Mouse (Mus musculus) heart, adult 9 months (tissue): ENCODE results near the gene Susd3.

Experiments
- DNase-seq, 2 experiments: peaks; one replicate each; pipeline ENCODE4 v3.0.0; 2022; ENCODE audit warnings: low spot score in 2 of 2

Gene Susd3

DNA sequence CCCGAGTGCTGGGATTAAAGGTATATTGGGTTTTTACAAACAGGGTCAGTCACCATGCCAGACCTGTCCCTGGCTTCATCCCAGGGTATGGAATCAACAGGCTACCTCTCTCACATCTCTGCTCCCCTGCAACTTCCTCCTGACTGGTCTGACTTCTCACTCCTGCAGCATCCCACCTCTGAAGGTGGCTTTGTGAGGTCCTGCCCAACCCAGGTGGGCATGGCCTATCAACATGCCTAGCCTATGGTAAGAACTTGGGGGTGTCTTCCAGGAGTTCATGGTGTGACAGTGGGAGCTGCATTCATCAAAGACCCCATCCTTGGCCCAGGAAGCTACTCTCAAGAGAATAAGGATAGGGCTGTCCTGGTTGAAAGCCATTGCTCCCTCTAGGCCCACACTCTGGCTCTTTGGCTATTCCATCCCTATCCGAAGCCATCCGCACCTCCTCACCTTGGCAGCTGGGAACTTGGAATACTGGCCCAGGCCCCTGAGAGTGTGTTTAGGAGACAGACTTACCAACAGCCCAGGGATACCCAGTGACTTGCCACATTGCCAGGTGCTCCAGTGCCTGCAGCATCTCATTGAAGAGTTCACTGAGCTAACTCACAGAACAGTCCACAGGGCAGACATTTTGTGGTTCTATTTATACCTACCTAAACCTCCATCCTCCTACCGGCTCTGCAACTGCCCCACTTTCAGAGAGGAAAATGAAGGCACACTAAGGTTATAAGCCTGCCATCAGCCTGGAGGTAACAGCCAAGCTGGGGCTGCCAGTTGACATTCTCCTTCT is 35.6 kb downstream of the Susd3 start:
- DNase-seq: no peak

DNA sequence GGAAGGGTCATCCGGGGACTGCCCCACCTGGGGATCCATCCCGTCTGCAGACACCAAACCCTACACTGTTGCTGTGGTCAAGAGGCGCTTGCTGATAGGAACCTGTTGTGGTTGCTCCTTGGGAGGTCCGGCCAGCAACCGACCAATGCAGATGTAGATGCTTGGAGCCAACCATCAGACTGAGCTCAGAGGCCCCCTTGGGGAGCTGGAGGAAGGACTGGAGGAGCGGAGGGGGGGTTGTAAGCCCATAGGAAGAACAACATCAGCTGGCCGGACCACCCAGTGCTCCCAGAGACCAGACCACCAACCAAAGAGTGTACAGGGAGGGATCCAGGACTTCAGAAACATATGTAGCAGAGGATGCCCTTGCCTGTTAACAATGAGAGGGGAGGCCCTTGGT is 39.2 kb downstream of the Susd3 start:
- no peak for DNase-seq

DNA sequence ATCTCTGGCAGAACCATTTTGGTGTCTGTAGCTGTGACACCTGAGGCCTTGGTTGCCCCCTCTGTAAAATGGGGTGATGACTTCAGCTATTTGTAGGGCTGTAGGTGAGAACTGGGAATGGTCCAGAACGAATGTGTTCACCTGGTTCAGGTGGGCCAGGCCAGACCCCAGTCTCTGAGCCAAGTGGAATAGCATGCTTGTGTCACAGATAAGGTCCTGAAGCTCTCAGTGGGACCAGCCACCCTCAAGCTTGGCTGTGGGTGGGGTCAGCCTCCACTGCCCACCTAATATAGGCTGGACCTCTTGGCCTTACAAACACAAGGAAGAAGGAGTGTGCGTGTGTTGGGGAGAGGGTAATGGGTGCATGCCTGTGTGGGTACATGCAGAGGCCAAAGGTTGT is 42.2 kb downstream of the Susd3 start:
- DNase-seq: no peak

DNA sequence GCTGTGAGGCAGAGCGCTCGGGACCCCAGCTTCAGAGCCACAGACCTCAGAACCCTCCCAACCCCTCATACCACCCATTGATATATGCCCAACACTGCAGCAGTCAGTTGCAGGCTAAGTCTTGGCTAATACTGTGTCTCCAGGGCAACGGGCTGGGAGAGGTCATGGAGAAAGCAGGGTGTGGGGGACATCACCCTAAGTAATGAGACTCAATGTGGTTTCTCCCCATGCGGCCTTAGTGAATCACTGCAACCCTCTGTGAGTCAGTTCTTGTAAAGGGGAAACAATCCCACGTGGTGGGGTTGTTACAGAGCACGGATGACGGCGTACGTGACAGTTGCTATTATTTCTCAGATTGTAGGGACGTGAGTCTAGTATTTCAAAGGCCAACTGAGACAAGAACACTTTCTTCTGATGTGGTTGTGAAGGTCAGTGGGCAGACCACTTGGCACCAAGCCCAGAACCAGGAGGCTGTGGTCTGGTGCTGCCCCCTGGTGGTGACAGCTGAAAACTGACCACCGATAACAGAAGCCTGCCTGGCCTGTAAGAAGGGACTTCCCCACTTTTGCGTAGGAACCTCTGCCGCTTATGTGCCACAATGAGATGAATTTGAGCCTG is 43.0 kb downstream of the Susd3 start:
- DNase-seq: peak; percentile 72 to 85

DNA sequence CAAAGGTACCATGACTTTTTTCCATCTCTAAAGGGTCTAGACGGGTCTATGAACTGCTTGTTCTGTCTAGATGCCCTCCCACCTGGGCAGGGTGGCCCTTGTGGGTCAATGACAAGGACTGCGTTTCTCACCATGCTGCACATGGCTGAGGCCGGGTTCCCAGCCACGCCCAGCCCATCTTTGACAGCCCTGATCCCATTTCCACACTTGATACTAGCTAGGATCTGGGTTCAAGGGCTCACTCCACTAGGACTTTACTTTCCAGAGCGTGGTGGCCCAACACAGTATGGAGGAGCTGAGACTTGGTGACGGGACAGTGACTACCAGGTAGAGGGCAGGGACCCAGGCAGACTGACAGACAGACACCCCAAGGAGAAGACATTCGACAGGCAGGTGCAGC is 46.0 kb downstream of the Susd3 start:
- DNase-seq: no peak

DNA sequence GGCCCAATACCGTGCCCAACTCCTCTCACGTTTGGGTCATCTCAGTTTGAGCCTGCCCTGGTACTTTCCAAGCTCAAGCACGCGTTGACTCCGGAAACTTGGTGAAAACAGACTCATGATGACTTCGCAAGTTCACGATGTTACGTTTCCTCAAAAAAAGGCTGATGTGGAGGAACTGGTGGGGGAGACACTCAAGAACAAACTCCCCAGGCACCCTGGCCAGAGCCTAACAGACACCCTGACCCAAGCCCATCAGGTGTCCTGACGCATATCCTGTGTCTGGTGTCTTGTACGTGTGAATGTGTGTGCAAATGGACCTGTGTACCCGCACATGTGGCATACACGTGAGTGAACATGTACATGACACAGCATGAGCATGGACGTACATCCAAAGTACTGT is 47.8 kb downstream of the Susd3 start:
- DNase-seq: peak; percentile 44 to 50

DNA sequence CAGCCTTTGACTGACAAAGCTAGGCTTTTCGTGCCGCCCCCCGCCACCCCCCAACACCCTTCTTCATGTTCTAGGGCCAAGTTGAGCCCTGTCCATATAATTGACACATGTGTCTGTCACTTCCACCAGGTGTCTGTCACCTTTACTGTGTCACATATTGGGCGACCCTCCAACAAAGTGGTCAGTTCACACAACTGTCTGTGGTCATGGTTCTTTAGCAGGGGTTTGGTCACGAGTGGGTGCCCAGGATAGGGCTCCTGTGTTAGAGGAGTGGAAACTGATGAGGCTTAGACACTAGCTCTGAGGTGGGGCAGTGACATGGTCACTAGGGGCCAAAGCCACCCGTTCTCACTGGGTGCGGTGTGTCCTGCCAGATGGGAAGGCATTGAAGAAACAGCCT is 48.6 kb downstream of the Susd3 start:
- DNase-seq: no peak

DNA sequence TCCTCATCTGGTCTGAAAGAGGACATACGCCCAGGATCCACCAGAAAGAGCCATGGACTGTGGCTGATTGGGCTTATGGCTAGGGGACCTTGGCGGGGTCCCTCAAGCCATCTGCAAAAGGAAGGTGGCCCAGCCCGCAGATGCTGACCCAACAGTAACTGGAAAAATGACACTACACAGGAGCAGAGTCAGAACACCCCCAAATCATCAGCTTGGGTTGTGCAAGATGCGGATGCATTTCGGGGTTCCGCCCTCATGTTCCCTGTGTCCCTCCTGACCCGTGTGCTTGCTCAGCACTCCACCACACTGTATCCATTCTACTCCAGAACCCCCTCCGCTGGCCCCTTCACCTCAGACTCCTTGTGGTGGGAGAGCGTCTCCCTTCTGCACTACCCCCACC is 49.8 kb downstream of the Susd3 start:
- no peak for DNase-seq

DNA sequence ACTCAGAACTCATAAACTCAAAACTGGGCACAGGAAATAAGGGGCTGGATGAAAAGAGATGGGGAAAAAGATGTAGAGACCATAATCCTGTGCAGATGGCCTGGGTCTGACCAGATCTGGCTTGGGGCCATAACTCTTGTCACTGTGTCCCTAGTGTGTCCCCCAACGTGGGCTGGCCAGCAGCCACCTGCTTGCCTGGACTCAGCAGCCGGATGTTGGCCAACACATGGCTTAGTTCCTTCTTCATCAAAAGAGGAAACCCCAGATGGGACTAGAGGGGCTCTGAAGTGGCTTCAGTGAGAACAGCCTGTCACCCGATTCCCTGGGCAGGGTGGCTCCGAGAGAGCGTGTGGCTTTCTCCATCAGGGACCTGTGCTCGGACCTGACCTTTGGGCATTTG is 51.7 kb downstream of the Susd3 start:
- DNase-seq: peak; percentile 46 to 71

DNA sequence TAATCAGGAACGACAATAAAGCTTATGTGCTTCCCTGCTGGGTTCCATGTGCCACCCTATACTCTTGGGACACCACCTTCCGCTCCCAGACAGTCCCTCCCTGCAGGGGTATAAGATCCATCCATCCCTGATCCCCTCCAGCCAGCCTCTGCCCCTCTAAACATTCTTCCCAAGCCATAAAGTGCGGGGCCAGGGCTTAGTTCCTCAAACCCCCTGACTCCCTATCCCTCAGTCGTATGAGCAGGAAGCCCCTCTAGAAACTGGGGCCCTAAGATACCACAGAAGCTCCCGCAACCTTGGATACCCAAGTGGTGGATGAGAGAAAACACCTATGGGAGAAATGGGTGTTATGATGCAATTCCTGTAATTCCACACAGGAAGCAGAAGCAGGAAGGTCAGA is 52.3 kb downstream of the Susd3 start:
- no peak for DNase-seq

DNA sequence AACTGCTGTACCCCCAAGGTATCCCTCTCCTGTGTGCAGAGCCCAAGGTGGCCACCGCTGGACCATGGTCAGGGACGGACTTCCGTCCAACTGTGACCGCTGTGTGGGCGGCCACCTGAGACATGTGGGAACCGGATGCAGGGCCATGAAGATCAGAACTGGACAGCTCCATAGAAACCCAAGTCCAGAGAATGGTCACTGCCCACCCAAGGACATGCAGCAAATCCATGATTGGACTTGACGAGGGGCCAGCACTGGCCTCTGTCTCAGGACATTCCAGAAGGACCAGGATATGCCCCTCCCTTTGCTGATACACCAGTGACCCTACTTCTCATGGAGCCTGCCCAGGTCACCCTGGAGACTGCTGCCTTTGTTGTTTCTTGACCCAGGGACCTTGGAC is 52.9 kb downstream of the Susd3 start:
- no peak for DNase-seq

DNA sequence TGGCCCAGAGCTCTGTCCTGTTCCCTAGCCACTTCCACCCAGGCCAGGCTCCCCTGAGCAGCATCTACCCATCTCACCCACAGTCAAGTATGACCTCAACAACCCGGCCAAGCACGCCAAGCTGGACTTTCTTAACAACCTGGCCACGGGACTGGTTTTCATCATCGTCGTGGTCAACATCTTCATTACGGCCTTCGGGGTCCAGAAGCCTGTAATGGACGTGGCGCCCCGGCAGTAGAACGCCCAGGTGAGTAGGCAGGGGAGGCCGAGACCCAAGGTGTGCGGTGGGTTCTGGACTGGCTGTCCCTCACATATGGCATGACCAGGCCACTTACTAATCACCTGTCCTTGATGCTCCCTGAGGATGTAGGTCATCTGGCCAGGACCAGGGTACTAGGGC is 53.7 kb downstream of the Susd3 start:
- DNase-seq: no peak

DNA sequence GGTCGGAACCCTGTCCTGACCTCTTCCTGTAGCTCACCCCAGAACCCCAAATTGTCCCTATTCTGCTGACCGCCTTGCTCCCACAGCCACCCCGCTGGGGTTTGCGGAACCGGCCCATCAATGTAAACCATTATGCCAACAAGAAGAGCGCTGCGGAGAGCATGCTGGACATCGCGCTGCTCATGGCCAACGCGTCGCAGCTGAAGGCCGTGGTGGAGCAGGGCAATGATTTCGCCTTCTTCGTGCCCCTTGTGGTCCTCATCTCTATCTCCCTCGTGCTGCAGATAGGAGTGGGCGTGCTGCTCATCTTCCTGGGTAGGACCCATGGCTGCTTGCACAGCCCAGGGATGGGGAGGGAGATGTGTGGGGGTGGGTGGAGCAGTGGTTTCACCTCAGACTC is 54.9 kb downstream of the Susd3 start:
- DNase-seq: no peak

DNA sequence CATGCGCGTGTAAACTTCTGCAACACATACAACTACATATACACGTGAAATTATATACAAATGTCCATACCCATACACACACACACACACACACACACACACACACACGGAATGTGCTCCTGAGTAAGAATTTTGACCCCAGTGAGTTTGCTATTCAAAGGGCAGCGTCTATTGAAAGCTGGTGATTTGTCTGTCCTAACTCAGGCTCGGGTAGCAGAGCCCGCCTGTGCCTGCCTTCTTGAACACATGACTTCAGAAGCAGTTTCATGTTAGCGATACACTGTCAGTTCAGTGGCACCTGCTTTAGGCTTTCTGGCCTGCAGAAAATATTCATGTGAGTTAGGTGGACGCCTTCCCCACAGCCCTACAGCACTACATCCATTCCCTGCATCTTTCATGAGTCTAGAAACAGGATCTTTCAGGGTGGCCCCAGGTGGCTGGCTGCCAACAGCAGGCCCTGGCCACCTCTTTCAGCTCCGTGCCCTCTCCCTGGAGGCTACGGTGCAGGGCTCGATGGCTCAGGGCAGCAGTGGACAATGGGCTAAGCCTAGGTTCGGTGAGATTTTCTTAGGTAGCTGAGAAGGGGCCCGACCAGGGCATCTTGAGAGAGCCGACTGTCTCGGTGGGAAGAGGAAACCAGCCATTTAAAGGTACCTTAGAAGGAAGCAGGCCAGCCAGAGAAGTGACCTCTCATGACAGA is 56.2 kb downstream of the Susd3 start:
- DNase-seq: no peak

DNA sequence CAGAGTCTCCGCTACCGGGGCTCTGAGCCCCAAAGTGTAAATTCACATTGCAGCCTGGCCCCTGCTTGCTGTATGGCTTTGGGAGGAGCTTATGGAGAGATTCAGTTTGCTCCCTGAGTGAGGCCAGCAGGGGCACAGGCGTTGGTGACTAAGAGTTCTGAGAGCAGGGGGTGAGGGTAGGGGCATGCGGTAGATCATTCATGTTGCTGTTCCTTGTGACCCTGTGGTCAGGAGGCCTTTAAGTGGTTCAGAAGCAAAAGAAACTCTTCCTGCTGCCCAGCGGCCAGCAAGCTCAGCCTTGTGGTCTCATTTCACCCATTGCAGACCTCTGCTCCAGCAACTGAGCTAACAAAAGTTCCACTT is 56.9 kb downstream of the Susd3 start:
- no peak for DNase-seq

DNA sequence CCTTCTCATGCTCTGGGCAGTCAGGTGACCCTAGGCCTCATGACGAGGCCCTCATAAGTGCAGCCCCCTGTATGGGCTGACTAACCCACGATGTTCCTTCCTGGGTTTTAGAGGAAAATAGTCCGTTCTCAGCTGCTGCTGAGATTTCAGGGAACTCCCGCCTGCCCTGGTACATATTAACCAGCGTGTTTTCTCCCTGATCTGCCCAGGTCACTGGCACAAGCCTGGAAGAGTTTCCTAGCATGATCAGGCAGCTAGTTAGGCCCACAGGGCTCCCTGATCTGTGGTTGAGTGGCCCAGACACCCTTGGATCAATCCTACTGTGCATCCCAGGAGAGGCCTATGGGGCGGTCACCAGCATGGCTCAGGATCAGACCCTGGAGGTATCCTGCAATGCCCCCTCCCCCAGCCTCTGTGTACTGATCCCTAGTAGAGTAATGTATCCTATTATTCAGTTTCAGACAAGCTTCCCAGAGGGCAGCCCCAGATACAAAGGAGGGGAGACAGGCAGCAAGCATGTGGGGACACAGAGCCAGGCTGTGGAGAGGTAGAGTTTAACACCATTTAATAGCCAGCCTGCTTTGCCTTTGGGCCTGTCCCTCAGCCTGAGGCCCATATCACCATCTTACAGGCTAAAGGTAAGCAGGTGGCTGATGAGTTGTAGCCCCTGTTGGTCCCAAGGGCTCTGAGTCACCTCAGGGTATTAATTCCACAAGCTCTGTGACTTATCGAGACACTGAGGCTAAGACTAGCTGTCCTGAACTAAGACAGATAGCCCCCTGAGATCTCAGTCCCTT is 57.4 kb downstream of the Susd3 start:
- DNase-seq: no peak

DNA sequence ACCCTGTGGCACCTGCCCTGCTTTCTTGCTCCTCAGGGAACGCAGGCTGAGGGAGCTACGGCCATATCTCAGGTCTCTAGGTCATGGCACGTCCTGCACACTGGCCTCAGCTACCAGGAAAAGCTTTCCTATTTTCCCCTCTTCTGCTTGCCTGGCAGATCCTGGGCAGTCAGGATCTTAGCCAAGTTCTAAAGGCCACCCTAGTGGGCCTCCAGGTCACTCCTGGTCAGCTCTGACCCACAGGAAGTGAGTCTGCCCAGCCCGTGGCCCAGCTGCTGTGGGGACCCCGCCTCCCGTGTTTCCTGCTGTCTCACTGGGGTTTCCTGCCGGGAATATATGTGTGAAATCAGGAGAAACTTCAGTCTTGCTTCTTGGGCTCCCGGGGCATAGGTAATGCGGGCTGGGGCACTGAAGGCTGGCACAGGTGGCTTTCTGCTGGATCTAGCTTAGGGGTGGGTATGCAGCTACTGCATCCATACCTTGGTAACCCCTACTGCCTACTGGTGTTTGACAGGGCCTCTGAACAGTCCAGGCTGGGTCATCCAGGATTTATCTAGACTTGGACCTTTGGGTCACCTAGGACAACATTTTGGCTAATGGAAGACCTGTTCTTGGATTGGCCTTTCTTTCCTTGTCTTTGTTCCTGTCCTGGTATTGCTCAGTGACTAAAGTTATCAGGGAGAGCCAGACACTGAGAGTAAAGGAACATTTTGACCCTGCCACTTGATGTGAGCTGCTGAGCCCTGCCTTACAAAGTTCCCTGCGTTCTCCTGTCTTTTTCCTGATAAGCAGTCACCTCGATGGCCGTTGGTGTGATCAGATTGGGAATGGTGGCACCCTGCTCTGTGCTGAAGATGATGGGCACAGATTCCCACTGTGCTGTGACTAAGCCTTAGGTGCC is 58.3 kb downstream of the Susd3 start:
- peak; percentile 76 to 83 for DNase-seq

DNA sequence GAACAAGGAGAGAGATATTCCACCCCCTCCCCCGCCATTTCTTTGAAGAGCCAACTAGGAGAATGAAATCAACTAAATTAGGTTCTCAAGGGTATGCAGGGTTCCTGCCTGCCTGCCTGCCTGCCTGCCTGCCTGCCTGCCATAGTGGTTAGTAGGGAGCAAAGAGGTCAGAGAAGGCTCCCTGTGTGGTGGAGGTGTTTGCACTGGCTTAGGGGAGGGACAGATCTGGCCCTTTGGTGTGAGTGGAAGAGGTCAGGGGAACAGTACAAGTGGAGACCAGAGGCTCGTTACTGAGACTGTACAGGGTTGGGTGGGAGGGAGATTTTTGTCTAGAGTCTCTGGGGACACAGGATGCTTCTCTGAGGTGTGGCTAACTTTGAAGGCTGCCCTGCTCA is 59.5 kb downstream of the Susd3 start:
- no peak for DNase-seq

DNA sequence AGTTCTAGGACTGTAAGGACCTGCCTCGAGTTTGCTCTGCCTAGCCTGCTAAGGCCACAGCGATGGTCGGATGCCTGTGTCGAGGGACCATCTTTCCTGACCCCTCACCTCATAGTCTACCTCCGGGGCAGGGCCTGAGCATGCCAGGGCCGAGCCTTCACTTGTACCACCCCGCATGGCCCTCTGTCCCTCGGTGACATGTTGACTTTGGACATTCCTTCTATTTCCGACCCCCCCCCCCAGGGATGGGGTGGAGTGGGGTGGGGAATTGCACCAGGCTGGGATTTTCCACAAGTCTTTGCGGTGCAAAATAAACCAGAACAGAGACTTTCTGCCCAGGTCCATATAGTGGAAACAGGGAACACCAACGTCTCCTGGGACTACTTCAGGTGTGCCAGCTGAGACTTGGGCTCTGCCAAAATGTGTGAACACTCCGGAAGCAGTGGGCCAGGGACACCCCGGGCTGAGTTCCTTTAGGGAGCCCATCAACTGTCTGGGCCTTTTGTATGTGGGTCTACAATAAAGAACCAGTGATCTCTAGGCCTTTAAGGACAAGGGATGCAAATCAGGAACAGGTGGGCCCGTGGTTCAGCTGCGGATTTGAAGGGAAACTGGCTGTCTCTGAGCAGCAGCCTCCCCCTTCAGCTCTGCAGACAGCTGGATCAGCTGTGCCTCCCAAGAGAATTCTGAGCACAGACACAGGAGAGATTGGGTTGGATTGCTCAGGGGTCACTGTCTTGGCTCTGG is 60.1 kb downstream of the Susd3 start:
- DNase-seq: no peak
